In the genomic region with DNA sequence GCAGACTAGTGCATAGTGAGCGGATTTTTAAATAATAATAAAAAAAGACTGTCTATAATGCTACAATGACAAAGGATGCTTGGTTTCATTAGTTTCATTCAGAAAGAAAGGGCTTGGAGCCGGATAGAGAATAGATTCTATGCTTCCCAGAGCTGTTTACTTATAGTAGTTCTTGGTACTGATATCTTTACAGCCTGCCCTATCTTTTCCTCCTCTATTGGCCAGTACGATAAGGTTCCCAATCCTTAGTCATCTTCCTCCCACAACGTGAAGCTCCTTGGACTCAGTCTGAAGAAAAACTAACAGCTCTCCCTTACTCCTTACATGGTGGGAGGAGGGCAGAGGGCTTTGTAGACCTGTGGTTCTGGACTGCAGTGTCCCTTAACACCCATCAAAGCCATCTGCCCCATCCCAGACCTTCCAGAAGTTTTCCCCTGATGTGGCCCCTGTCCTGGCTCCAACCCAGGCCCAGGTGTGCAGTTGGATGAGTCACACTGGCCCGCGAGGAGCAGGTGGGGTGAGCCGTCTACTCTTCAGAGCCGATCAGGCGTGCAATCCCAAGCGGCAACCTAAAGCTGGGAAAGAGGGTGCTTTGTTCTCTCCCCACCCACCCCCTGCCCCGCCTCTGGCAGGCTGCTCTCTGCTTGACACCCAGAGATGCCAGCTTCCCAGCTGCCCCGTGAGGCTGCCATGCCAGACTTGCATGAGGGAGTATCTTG, we compare ENCODE assay signal across 9 mouse cellular contexts.
DNase-seq lines count a peak whose midpoint lies in the region.
"Had no signal": no experiment of that assay in that cellular context is flagged by ENCODE, and none has a peak within 500 bp of the region (broad histone marks: within the 10 kb centered on the region; RNA-seq: fewer than 3 reads in every experiment).

No protein-coding gene starts in this region.

- peak; percentile 2 for DNase-seq in cerebellum, adult 9-10 months
- DNase-seq in cerebellum, adult 8-10 months: no peak
- DNase-seq in layer of hippocampus, adult 8-10 months (ENCODE audit: low spot score in 2 of 2): peak; percentile 8 to 19
- no peak for DNase-seq in layer of hippocampus, postnatal 25 days (ENCODE audit: extremely low spot score in 1 of 2, low spot score in 1 of 2)
- peak; percentile 68 for DNase-seq in Muller cell, postnatal 12 days (ENCODE audit: inconsistent ontology term)
- peak; percentile 14 for DNase-seq in gonadal fat pad, adult 2 months (ENCODE audit: low read depth)
- no peak for DNase-seq in spleen, postnatal 36 days (ENCODE audit: low spot score in 2 of 2)
- DNase-seq in heart, postnatal 25 days (ENCODE audit: low spot score): no peak
- DNase-seq: adrenal gland, postnatal 36 days had no signal

- intact Hi-C loops in heart, postnatal 25 days (cut with DNase I): no loop called here

Comparison
In these comparisons a context has a peak if more than half of its experiments do, and no peak if none do; other contexts are left out.
1. DNase-seq: peak in cerebellum, adult 9-10 months (single experiment), layer of hippocampus, adult 8-10 months (2 of 2), Muller cell, postnatal 12 days (single experiment) and gonadal fat pad, adult 2 months (single experiment); none in cerebellum, adult 8-10 months (single experiment), layer of hippocampus, postnatal 25 days (0 of 2), spleen, postnatal 36 days (0 of 2) and heart, postnatal 25 days (single experiment).